Mouse (Mus musculus): ENCODE results near the gene Il1r1. TPM values are rescaled to one million over a fixed set of nuclear protein-coding genes. Genes with fewer than 3 reads are reported as not detected.

Il1r1 gene
- polyA plus RNA-seq (2015; fragmentation: Nextera tagmentation; extraction: Ambion mirVana) = 1.0 and 1.3 TPM in 2 replicates

GRCm38 (mm10) chr1:40224539-40225284, at the start of gene Il1r1:
Gene Il1r1 (plus strand): TSS chr1:40225080.
- no peaks in the 10 kb centered on the region for H3K9me3 ChIP-seq
- H3K36me3 ChIP-seq = no peaks in the 10 kb centered on the region
- H3K4me1 ChIP-seq (replicated peaks) = peaks cover 10% of the 10 kb centered on the region; the same call in 1 of the 2 replicates
- peak; percentile 36; the same call in 1 of the 2 replicates for ATAC-seq (ENCODE audit: low read depth)
- H3K4me2 ChIP-seq = no peak within 1 kb of the TSS
- 57% methylated on average over 12 of the region's 12 CpGs for WGBS
- H3K9ac ChIP-seq = no peak within 1 kb of the TSS; the same call in 1 of the 2 replicates
- H3K4me3 ChIP-seq = no peak within 1 kb of the TSS
- H3K27ac ChIP-seq (replicated peaks) = no peak within 1 kb of the TSS
- no peaks in the 10 kb centered on the region for H3K27me3 ChIP-seq

- Histone ChIP-seq H3K27me3 (no peaks in the 10 kb centered on the region), H3K27ac (replicated peaks) (no peak overlapping the region), H3K4me3 (no peak overlapping the region), H3K4me2 (no peak overlapping the region), H3K4me1 (replicated peaks) (no peaks in the 10 kb centered on the region), H3K9me3 (0 out of 2 replicates have a peak, but pooled peaks cover 10% of the 10 kb centered on the region), H3K36me3 (no peaks in the 10 kb centered on the region), H3K9ac (no peak overlapping the region)
- no peak for ATAC-seq (ENCODE audit: low read depth)
- 82% methylated on average over 5 of the region's 5 CpGs for WGBS
Observed at GRCm38 (mm10) chr1:40175123-40175522, 49.8 kb upstream of the Il1r1 start.

GRCm38 (mm10) chr1:40175797-40176196, 49.1 kb upstream of the Il1r1 start:
- Histone ChIP-seq H3K4me3 (no peak overlapping the region), H3K27ac (replicated peaks) (no peak overlapping the region), H3K4me1 (replicated peaks) (no peaks in the 10 kb centered on the region), H3K27me3 (no peaks in the 10 kb centered on the region), H3K36me3 (no peaks in the 10 kb centered on the region), H3K9me3 (0 out of 2 replicates have a peak, but pooled peaks cover 10% of the 10 kb centered on the region), H3K4me2 (no peak overlapping the region), H3K9ac (no peak overlapping the region)
- ATAC-seq (ENCODE audit: low read depth) = no peak
- 91% methylated on average over 1 of the region's 1 CpGs for WGBS

GRCm38 (mm10) chr1:40179031-40179430, 45.8 kb upstream of the Il1r1 start:
- WGBS = 83% methylated on average over 4 of the region's 4 CpGs
- Histone ChIP-seq H3K36me3 (no peaks in the 10 kb centered on the region), H3K9ac (no peak overlapping the region), H3K27ac (replicated peaks) (no peak overlapping the region), H3K4me3 (no peak overlapping the region), H3K27me3 (no peaks in the 10 kb centered on the region), H3K4me1 (replicated peaks) (no peaks in the 10 kb centered on the region), H3K9me3 (0 out of 2 replicates have a peak, but pooled peaks cover 10% of the 10 kb centered on the region), H3K4me2 (no peak overlapping the region)
- no peak for ATAC-seq (ENCODE audit: low read depth)

GRCm38 (mm10) chr1:40179493-40179892, 45.4 kb upstream of the Il1r1 start:
- H3K36me3 ChIP-seq = no peaks in the 10 kb centered on the region
- H3K9ac ChIP-seq = no peak overlapping the region
- H3K27ac ChIP-seq (replicated peaks) = no peak overlapping the region
- H3K9me3 ChIP-seq = 0 out of 2 replicates have a peak, but pooled peaks cover 10% of the 10 kb centered on the region
- ATAC-seq (ENCODE audit: low read depth) = no peak
- 100% methylated on average over 1 of the region's 1 CpGs for WGBS
- no peak overlapping the region for H3K4me3 ChIP-seq
- H3K4me2 ChIP-seq = no peak overlapping the region
- no peaks in the 10 kb centered on the region for H3K4me1 ChIP-seq (replicated peaks)
- no peaks in the 10 kb centered on the region for H3K27me3 ChIP-seq

- Histone ChIP-seq H3K4me3 (no peak overlapping the region), H3K9me3 (0 out of 2 replicates have a peak, but pooled peaks cover 10% of the 10 kb centered on the region), H3K27ac (replicated peaks) (no peak overlapping the region), H3K9ac (no peak overlapping the region), H3K4me2 (no peak overlapping the region), H3K36me3 (no peaks in the 10 kb centered on the region), H3K27me3 (no peaks in the 10 kb centered on the region), H3K4me1 (replicated peaks) (no peaks in the 10 kb centered on the region)
- WGBS = 90% methylated on average over 2 of the region's 2 CpGs
- no peak for ATAC-seq (ENCODE audit: low read depth)
Observed at GRCm38 (mm10) chr1:40180861-40181260, 44.0 kb upstream of the Il1r1 start.

GRCm38 (mm10) chr1:40181716-40182115, 43.2 kb upstream of the Il1r1 start:
- ATAC-seq (ENCODE audit: low read depth) = no peak
- WGBS = 58% methylated on average over 3 of the region's 3 CpGs
- Histone ChIP-seq H3K27ac (replicated peaks) (no peak overlapping the region), H3K4me2 (no peak overlapping the region), H3K4me1 (replicated peaks) (no peaks in the 10 kb centered on the region), H3K4me3 (no peak overlapping the region), H3K9ac (no peak overlapping the region), H3K27me3 (no peaks in the 10 kb centered on the region), H3K9me3 (0 out of 2 replicates have a peak, but pooled peaks cover 7% of the 10 kb centered on the region), H3K36me3 (no peaks in the 10 kb centered on the region)

GRCm38 (mm10) chr1:40183410-40183809, 41.5 kb upstream of the Il1r1 start:
- no peak for ATAC-seq (ENCODE audit: low read depth)
- Histone ChIP-seq H3K9ac (no peak overlapping the region), H3K27me3 (no peaks in the 10 kb centered on the region), H3K4me2 (no peak overlapping the region), H3K4me3 (no peak overlapping the region), H3K9me3 (no peaks in the 10 kb centered on the region), H3K4me1 (replicated peaks) (no peaks in the 10 kb centered on the region), H3K27ac (replicated peaks) (no peak overlapping the region), H3K36me3 (no peaks in the 10 kb centered on the region)

- Histone ChIP-seq H3K4me3 (no peak overlapping the region), H3K9ac (no peak overlapping the region), H3K36me3 (no peaks in the 10 kb centered on the region), H3K27ac (replicated peaks) (no peak overlapping the region), H3K9me3 (no peaks in the 10 kb centered on the region), H3K4me2 (no peak overlapping the region), H3K27me3 (no peaks in the 10 kb centered on the region), H3K4me1 (replicated peaks) (no peaks in the 10 kb centered on the region)
- no peak for ATAC-seq (ENCODE audit: low read depth)
- WGBS = 91% methylated on average over 1 of the region's 1 CpGs
Observed at GRCm38 (mm10) chr1:40187961-40188360, 36.9 kb upstream of the Il1r1 start.

GRCm38 (mm10) chr1:40190025-40190424, 34.9 kb upstream of the Il1r1 start:
- Histone ChIP-seq H3K27ac (replicated peaks) (no peak overlapping the region), H3K27me3 (no peaks in the 10 kb centered on the region), H3K4me1 (replicated peaks) (no peaks in the 10 kb centered on the region), H3K9me3 (no peaks in the 10 kb centered on the region), H3K36me3 (no peaks in the 10 kb centered on the region), H3K4me3 (no peak overlapping the region), H3K4me2 (no peak overlapping the region), H3K9ac (no peak overlapping the region)
- ATAC-seq (ENCODE audit: low read depth) = no peak
- WGBS = 81% methylated on average over 5 of the region's 5 CpGs

- H3K4me1 ChIP-seq (replicated peaks) = no peaks in the 10 kb centered on the region
- H3K4me3 ChIP-seq = no peak overlapping the region
- no peaks in the 10 kb centered on the region for H3K36me3 ChIP-seq
- no peaks in the 10 kb centered on the region for H3K9me3 ChIP-seq
- no peak for ATAC-seq (ENCODE audit: low read depth)
- no peak overlapping the region for H3K9ac ChIP-seq
- no peaks in the 10 kb centered on the region for H3K27me3 ChIP-seq
- no peak overlapping the region for H3K27ac ChIP-seq (replicated peaks)
- H3K4me2 ChIP-seq = no peak overlapping the region
- 94% methylated on average over 5 of the region's 5 CpGs for WGBS
Observed at GRCm38 (mm10) chr1:40190837-40191236, 34.0 kb upstream of the Il1r1 start.

- no peak overlapping the region for H3K9ac ChIP-seq
- no peaks in the 10 kb centered on the region for H3K4me1 ChIP-seq (replicated peaks)
- no peak overlapping the region for H3K27ac ChIP-seq (replicated peaks)
- H3K9me3 ChIP-seq = no peaks in the 10 kb centered on the region
- H3K27me3 ChIP-seq = no peaks in the 10 kb centered on the region
- WGBS = 93% methylated on average over 2 of the region's 2 CpGs
- no peak for ATAC-seq (ENCODE audit: low read depth)
- no peak overlapping the region for H3K4me3 ChIP-seq
- H3K4me2 ChIP-seq = no peak overlapping the region
- H3K36me3 ChIP-seq = no peaks in the 10 kb centered on the region
Observed at GRCm38 (mm10) chr1:40194279-40194678, 30.6 kb upstream of the Il1r1 start.
